Mouse (Mus musculus) embryonic fibroblast, embryonic 13.5 days (primary cell): Measurements from ENCODE around the gene Mybpc1. TPM values are rescaled to one million over a fixed set of nuclear protein-coding genes. Genes with fewer than 3 reads are reported as not detected.

ENCODE experiments used
- H3K27ac ChIP-seq: 2 replicates; pipeline ENCODE4 v1.5.1; 2012; ENCODE audit warnings: low read length, control low read depth, inconsistent platforms; ENCODE audit not compliant: insufficient read depth
- H3K4me1 ChIP-seq: 2 replicates; pipeline ENCODE4 v1.6.1; 2011; ENCODE audit warnings: low read length; ENCODE audit not compliant: control insufficient read depth, insufficient read depth
- H3K4me3 ChIP-seq: 2 replicates; pipeline ENCODE4 v1.5.1; 2011; ENCODE audit warnings: mild to moderate bottlenecking, control low read depth, low read length; ENCODE audit not compliant: insufficient read depth
- CTCF ChIP-seq: IDR thresholded peaks from 2 replicates; pipeline ENCODE4 v1.5.1; 2011; ENCODE audit warnings: mild to moderate bottlenecking, control low read depth, low read length, moderate library complexity, borderline replicate concordance; ENCODE audit not compliant: insufficient read depth
- POLR2A ChIP-seq: IDR thresholded peaks from 2 replicates; pipeline ENCODE4 v1.6.1; 2011; ENCODE audit warnings: low read depth, mild to moderate bottlenecking, control low read depth, low read length, moderate library complexity
- polyA plus RNA-seq: library from polyadenylated mRNA; stranded (reverse); fragments of >200 nt; gene quantifications from 2 replicates; pipeline ENCODE4 v1.2.4, GENCODE M21; 2011; ENCODE audit warnings: low read depth; ENCODE audit not compliant: missing spikeins, insufficient read length

Mybpc1 gene
- polyA plus RNA-seq, 1 experiment = not detected

DNA sequence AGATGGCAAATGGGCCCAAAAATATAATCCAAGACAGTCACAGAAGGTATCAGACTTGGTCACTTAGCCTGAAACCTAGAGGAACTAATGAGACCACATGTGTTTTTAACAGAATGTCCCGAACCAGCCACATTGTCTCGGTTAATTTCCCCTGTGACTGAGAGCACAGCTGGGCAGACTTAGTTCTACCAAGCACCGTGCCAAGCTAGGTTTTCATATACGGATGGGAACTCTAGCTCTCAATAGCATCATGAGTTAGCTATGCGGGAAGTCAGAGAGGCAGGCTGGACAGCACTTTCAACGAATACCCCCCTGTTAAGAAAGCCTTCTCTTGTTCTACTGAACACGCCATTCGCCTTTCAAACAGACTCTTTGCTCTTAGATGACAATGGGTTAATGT, 1.1 kb upstream of the Mybpc1 start:
- no peak overlapping the region for H3K4me3 ChIP-seq
- H3K27ac ChIP-seq = no peak overlapping the region
- H3K4me1 ChIP-seq = no peaks in the 10 kb centered on the region
- TF ChIP-seq CTCF (no peak), POLR2A (no peak)

DNA sequence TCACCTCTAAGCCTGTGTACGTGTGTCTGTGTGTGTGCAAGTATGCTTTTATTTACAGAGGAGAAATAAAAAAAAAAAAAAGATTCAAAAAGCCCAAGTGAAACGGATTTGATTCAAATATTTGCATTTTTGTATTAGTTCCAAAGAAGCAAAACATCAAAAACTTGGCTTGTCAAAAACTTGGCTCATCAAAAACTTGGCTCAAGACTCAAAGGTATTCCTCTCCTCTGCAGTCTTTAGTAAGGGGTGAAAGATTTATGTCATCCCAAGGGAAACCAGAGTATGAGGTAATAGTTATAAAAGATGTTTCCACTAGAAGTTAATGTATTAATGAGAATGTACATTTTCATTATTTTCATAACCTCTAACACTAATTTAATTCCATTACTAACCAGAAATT, 1.2 kb downstream of the Mybpc1 start:
- H3K27ac ChIP-seq = no peak overlapping the region
- no peak for TF ChIP-seq POLR2A
- TF ChIP-seq CTCF = no peak
- no peaks in the 10 kb centered on the region for H3K4me1 ChIP-seq
- no peak overlapping the region for H3K4me3 ChIP-seq

DNA sequence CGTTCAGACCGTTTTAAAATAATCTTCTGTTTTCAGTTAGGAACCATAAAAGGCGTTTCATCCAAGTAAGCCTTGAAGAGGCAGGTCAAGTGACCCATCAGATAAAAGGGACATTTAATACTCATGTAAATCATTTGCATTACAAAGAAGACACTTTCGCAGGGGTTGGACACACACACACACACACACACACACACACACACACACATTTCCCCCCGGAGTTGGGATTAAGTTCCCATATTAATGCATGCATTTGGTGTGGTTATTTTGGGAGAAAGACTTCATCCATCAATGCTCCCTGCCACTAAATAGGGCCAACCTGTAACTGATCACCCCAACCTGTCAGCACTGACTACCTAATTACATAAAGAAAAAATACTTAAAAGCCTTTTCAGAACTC, 1.7 kb downstream of the Mybpc1 start:
- no peak for TF ChIP-seq POLR2A
- TF ChIP-seq CTCF = no peak
- Histone ChIP-seq H3K4me1 (no peaks in the 10 kb centered on the region), H3K27ac (no peak overlapping the region), H3K4me3 (no peak overlapping the region)

DNA sequence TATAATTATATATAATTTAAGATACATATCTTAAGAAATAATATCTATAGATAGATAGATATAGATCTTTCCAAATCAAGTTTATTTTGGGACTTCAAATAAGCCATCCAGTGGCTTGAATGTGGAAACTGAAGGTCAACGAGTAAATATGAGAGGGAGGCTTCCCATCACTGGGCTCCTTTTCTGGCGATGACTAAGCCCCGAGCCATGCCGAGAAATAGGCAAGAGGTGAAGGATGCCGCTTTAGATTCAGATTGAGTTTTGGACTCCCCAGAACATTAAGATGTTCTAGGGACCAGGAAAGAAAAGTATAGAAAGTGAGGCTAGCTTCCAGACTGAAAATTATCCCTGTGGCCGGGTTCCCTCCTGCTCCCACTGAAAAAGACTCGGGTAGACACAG, 4.4 kb downstream of the Mybpc1 start:
- Histone ChIP-seq H3K27ac (no peak overlapping the region), H3K4me3 (no peak overlapping the region), H3K4me1 (no peaks in the 10 kb centered on the region)
- no peak for TF ChIP-seq CTCF
- no peak for TF ChIP-seq POLR2A

DNA sequence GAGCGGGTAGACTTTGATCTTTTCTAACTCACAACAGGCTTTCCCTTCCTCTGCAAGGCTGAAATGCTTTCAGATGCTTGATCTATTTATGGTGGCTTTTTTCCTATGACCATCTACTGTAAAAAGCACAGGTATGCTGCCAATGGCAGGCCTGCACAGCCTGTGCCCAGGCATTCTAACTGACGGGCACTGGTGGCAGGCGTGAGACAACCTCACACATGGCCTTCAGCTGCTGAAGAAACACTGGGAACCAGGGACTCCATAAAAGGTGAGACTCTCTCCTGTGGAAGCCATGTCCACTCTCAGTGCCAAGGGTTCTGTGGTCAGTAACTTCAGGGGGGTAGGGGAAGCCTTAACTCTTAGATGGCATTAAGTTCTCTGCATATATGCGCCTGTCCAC, 12.6 kb downstream of the Mybpc1 start:
- no peak overlapping the region for H3K27ac ChIP-seq
- H3K4me3 ChIP-seq = no peak overlapping the region
- H3K4me1 ChIP-seq = no peaks in the 10 kb centered on the region
- TF ChIP-seq POLR2A (no peak), CTCF (no peak)

DNA sequence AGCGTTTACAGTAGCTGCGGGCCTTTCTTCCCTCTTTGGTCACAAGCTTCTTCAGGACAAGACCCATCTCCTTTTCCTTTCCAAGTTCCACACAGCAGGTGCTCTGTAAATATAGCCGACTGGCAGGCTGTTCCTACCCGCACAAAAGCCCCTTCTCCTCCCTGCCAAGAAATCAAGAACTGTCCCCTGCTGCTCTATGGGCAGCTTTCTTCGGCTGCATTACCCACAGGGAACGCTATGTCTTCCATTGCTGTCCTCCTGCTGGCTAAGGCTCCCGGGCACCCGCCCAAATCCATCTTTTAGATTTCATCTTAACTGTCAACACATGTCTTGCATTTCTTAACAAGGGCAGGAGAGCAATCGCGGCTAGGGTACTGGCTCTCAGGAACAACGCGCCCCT, 13.9 kb downstream of the Mybpc1 start:
- Histone ChIP-seq H3K4me3 (no peak overlapping the region), H3K4me1 (no peaks in the 10 kb centered on the region), H3K27ac (no peak overlapping the region)
- TF ChIP-seq POLR2A (no peak), CTCF (no peak)

DNA sequence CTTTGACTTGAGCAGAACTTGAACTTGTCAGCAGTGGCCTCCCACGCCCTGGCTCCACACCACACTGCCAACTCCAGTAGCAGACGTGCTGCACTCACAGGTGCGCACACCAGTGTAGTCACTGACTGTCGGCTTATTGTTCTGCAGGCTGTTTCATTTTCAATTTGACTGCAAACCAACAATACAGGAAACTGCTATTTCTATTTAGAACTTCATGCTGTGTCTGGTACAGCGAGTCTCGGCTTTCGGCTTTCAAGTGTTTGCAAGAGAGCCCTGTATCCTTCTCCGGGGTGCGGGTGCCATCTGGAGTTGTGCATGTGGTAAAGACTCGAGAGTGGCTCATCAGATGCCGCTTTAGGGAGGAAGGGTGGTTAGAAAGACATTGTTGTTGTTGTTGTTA, 20.5 kb downstream of the Mybpc1 start:
- Histone ChIP-seq H3K4me3 (no peak overlapping the region), H3K27ac (no peak overlapping the region), H3K4me1 (no peaks in the 10 kb centered on the region)
- TF ChIP-seq POLR2A (no peak), CTCF (no peak)

DNA sequence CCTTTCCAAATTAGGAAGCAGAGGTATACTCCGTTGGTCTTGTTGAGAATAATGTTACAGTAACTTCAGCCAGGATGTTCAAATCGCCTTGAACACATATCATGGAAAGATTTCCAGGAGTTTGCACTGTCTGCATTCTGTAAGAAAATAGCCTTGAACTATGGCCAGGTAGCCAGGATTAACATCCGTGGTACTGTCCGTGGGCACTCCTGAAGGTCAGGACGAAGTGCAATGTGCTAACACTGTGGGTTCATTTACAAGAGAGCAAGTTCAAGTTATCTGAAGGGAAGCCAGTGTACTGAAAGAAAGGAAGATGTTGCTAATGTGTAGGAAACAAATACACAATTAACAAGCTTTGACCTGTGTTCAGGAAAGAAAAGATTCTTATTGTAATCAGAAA, 24.2 kb downstream of the Mybpc1 start:
- no peaks in the 10 kb centered on the region for H3K4me1 ChIP-seq
- no peak for TF ChIP-seq CTCF
- no peak for TF ChIP-seq POLR2A
- H3K27ac ChIP-seq = no peak overlapping the region
- no peak overlapping the region for H3K4me3 ChIP-seq

DNA sequence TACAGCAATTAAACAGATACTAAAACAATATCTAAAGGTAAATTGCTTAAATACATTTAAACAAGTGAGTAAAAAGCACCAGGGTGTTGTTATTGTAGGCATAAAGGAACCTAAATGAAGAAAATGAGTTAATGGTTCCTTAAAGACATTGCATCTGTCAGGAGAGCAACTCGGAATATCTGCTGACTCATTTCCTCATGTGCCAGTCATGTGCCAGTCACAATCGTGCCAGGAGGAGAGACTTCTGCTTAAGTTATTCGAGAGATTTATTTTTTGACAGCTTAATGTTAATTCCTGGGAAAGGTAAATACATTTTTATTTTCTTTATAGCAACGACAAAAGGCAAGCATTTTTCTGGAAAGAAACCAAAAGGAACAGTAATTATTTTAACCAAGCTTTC, 26.3 kb downstream of the Mybpc1 start:
- H3K4me3 ChIP-seq = no peak overlapping the region
- TF ChIP-seq POLR2A (no peak), CTCF (no peak)
- H3K4me1 ChIP-seq = no peaks in the 10 kb centered on the region
- no peak overlapping the region for H3K27ac ChIP-seq

DNA sequence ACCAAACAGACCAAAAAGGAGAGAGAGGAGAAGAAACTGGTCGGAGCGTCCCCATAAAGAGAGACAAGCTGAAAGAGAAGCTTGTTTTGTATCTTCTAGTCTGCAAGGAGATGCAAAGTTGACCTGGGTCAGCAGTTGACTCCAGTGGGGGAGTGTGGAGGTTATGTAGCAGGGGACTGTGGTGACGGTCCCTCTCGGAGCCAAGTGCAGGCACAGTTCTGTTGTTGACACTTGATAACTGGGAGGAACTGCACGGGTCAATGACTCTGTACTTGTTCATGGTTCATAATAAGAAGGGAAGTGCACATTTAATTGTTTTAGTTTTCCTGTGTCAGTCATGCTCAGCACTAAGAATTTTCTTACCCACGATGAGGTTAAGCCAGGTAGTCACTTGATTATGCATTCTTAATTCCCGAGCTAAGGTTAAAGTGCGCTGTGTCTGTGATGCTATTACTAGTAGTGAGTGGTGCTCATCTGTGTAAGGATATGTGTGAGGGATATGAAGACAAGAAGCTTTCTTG, 30.8 kb downstream of the Mybpc1 start:
- no peak overlapping the region for H3K4me3 ChIP-seq
- H3K4me1 ChIP-seq = no peaks in the 10 kb centered on the region
- no peak for TF ChIP-seq CTCF
- no peak for TF ChIP-seq POLR2A
- H3K27ac ChIP-seq = no peak overlapping the region

DNA sequence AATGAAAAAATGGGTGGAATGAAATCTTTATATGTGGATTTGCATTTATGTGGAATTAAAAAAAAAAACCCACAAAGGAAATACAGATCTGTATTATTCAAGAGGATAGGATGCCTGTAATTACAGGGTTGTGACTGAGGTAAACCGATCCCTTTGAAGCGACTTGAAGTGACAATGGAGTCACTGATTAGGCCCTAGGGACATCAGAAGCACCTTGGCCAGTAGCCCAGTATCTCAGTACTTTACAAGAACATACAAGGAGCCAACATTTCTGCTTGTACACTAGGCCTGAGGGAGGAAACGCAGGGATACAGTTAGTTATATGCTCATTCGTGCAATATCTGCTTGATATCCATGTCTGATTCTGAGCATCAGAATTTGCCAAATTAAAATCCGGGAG, 32.8 kb downstream of the Mybpc1 start:
- Histone ChIP-seq H3K4me1 (no peaks in the 10 kb centered on the region), H3K4me3 (no peak overlapping the region), H3K27ac (no peak overlapping the region)
- TF ChIP-seq POLR2A (no peak), CTCF (no peak)

DNA sequence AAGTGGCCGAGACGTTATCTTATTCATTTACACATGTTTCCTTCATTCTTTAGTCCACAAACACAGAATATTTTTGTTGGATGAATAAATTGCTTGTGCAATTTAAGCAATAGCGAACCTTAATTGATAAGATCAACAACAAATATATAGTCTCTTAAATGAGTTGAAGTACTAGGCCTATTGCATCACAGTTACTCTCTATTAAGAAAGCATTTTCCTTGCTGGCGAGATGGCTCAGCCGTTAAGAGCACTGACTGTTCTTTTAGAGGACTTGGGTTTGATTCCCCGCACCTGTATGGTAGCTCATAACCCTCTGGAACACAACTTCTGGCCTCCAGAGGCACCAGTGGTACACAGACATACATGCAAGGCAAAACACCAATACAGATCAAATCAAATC, 47.9 kb downstream of the Mybpc1 start:
- no peaks in the 10 kb centered on the region for H3K4me1 ChIP-seq
- no peak overlapping the region for H3K27ac ChIP-seq
- H3K4me3 ChIP-seq = no peak overlapping the region
- TF ChIP-seq CTCF (no peak), POLR2A (no peak)
